Mouse (Mus musculus) ES-E14 (cell line): ENCODE measurements around the gene Zfp184.

Experiments used
- CHD2 ChIP-seq: IDR thresholded peaks from 2 replicates; pipeline ENCODE4 v1.6.1; 2014; ENCODE audit warnings: mild to moderate bottlenecking, low read depth, low read length, inconsistent platforms
- HCFC1 ChIP-seq: IDR thresholded peaks from 2 replicates; pipeline ENCODE4 v1.6.1; 2012; ENCODE audit warnings: low read length, inconsistent platforms, borderline replicate concordance; ENCODE audit not compliant: insufficient read depth
- MAFK ChIP-seq: IDR thresholded peaks from 2 replicates; pipeline ENCODE4 v1.6.1; 2014; ENCODE audit warnings: mild to moderate bottlenecking, low read depth, low read length, inconsistent platforms; ENCODE audit not compliant: insufficient read depth
- ZC3H11A ChIP-seq: IDR thresholded peaks from 2 replicates; pipeline ENCODE4 v1.6.1; 2012; ENCODE audit warnings: low read depth, mild to moderate bottlenecking, inconsistent platforms, low read length, borderline replicate concordance
- ZNF384 ChIP-seq: IDR thresholded peaks from 2 replicates; pipeline ENCODE4 v1.6.1; 2012; ENCODE audit warnings: low read depth, low read length, inconsistent platforms

DNA sequence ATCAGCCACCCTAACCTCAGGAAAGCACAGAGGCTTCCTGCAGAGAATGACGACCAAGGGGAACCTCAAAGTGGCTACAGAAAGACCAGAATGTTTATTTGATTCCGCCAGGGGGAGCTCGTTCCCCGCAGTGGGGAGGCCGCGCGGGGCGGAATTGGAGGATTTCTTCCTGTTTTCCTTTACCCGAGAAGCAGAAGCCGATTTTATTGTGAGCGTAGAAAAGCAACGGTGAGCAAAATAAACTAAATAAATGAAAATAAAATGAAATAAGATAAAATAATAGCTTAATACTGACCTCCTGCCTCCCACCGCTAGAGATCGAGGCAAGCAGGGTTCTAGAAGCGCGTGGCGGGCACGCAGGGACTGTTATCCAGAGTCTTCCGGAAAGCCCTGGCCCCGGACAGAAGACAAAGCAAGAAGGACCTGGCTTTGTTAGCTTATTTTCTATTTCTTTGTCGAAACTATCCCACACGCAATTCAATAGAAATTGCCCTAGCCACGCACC, 29.4 kb downstream of the Zfp184 start:
- no peak for TF ChIP-seq MAFK
- no peak for TF ChIP-seq CHD2
- no peak for TF ChIP-seq ZNF384
- peak; percentile 53; the same call in 1 of the 2 replicates for TF ChIP-seq HCFC1
- no peak for TF ChIP-seq ZC3H11A
